Mouse (Mus musculus) G1E (cell line): Measurements from ENCODE around the gene Barx2. TPM values are rescaled to one million over a fixed set of nuclear protein-coding genes. Genes with fewer than 3 reads are reported as not detected.

Experiments used
- ATAC-seq: 2 replicates; pipeline ENCODE4 v1.8.0; 2016; ENCODE audit warnings: mild to moderate bottlenecking; ENCODE audit not compliant: insufficient number of reproducible peaks, poor library complexity, low FRiP score, severe bottlenecking; ENCODE audit errors: extremely low read depth
- DNase-seq: peaks from one replicate; pipeline ENCODE4 v3.0.0; 2012; ENCODE audit warnings: low spot score
- H3K27me3 ChIP-seq: 2 replicates; pipeline ENCODE4 v1.6.1; 2012; ENCODE audit warnings: mild to moderate bottlenecking, low read length, inconsistent platforms; ENCODE audit not compliant: insufficient read depth
- H3K36me3 ChIP-seq: replicated peaks from 2 replicates; pipeline ENCODE3; 2012; ENCODE audit warnings: mild to moderate bottlenecking, inconsistent platforms
- H3K4me1 ChIP-seq: 2 replicates; pipeline ENCODE4 v1.6.1; 2012; ENCODE audit warnings: low read depth, low read length, inconsistent platforms, mixed read lengths; ENCODE audit not compliant: insufficient read depth
- H3K4me3 ChIP-seq: 2 replicates; pipeline ENCODE4 v1.5.1; 2012; ENCODE audit warnings: low read depth, mild to moderate bottlenecking, inconsistent platforms, low read length, moderate library complexity, mixed read lengths
- H3K9me3 ChIP-seq: replicated peaks from 2 replicates; pipeline ENCODE4 v1.6.1; 2012; ENCODE audit warnings: inconsistent platforms
- CTCF ChIP-seq: IDR thresholded peaks from 2 replicates; pipeline ENCODE4 v1.5.1; 2012; ENCODE audit warnings: low read depth, low read length, inconsistent platforms, mixed read lengths
- GATA1 ChIP-seq: IDR thresholded peaks from 2 replicates; pipeline ENCODE4 v1.6.1; 2012; ENCODE audit warnings: borderline replicate concordance, low read length, inconsistent platforms, mixed read lengths
- GATA2 ChIP-seq: IDR thresholded peaks from 2 replicates; pipeline ENCODE4 v1.6.1; 2012; ENCODE audit warnings: low read depth, low read length, inconsistent platforms, borderline replicate concordance
- POLR2AphosphoS5 ChIP-seq: IDR thresholded peaks from 2 replicates; pipeline ENCODE4 v1.6.1; 2012; ENCODE audit warnings: low read depth, low read length, inconsistent platforms; ENCODE audit not compliant: insufficient replicate concordance
- TAL1 ChIP-seq: conservative IDR thresholded peaks from 2 replicates; pipeline ENCODE4 v1.6.1; 2012; ENCODE audit warnings: low read depth, low read length, inconsistent platforms, mixed read lengths
- polyA plus RNA-seq: library from polyadenylated mRNA; stranded (reverse); fragments of >175 nt; gene quantifications from 2 replicates; pipeline ENCODE4 v1.2.3, GENCODE M21; 2012
- total RNA-seq, 2 experiments: library from RNA; stranded (forward) in 1 of 2; stranded (reverse) in 1 of 2; fragments of 200-1000 nt in 1 of 2; fragments of >200 nt in 1 of 2; fragmentation: Nextera tagmentation in 1 of 2; gene quantifications; 2 replicates each; pipeline ENCODE4 v1.2.3; 2014 to 2017

Gene Barx2
- total and polyA plus RNA-seq, 3 experiments, result 0.05 TPM; not detected in 2

- TF ChIP-seq CTCF, result no peak
- TF ChIP-seq POLR2AphosphoS5, result no peak
- no peak for TF ChIP-seq GATA2
- TF ChIP-seq TAL1, result no peak
- no peak for TF ChIP-seq GATA1
- no peaks in the 10 kb centered on the region for H3K36me3 ChIP-seq
- H3K4me3 ChIP-seq, result no peak overlapping the region
- no peak for DNase-seq
- no peaks in the 10 kb centered on the region for H3K4me1 ChIP-seq
- no peaks in the 10 kb centered on the region for H3K27me3 ChIP-seq
- no peaks in the 10 kb centered on the region; the same call in 1 of the 2 replicates for H3K9me3 ChIP-seq
- ATAC-seq, result no peak
These were observed 10.3 kb upstream of the Barx2 start for GRCm38 (mm10) chr9:31923529-31923928.

- ATAC-seq (no peak), DNase-seq (no peak)
- Histone ChIP-seq H3K27me3 (peaks cover 3% of the 10 kb centered on the region; the same call in 1 of the 2 replicates), H3K4me1 (no peaks in the 10 kb centered on the region), H3K9me3 (peaks cover 5% of the 10 kb centered on the region), H3K36me3 (no peaks in the 10 kb centered on the region), H3K4me3 (no peak overlapping the region)
- TF ChIP-seq TAL1 (no peak), CTCF (no peak)
These were observed 6.5 kb upstream of the Barx2 start for GRCm38 (mm10) chr9:31919802-31920201.

GRCm38 (mm10) chr9:31916421-31916820, 3.2 kb upstream of the Barx2 start:
- no peak for ATAC-seq
- peaks cover 15% of the 10 kb centered on the region; the same call in 1 of the 2 replicates for H3K27me3 ChIP-seq
- no peak overlapping the region for H3K4me3 ChIP-seq
- TF ChIP-seq GATA2 (no peak), CTCF (no peak), GATA1 (no peak), TAL1 (no peak), POLR2AphosphoS5 (no peak)
- H3K9me3 ChIP-seq, result peaks cover 27% of the 10 kb centered on the region
- no peak for DNase-seq
- H3K4me1 ChIP-seq, result no peaks in the 10 kb centered on the region
- no peaks in the 10 kb centered on the region for H3K36me3 ChIP-seq

GRCm38 (mm10) chr9:31914871-31915270, 1.6 kb upstream of the Barx2 start:
- H3K4me3 ChIP-seq, result no peak overlapping the region
- H3K27me3 ChIP-seq, result peaks cover 15% of the 10 kb centered on the region; the same call in 1 of the 2 replicates
- no peaks in the 10 kb centered on the region for H3K36me3 ChIP-seq
- DNase-seq (no peak), ATAC-seq (no peak)
- peaks cover 27% of the 10 kb centered on the region for H3K9me3 ChIP-seq
- H3K4me1 ChIP-seq, result no peaks in the 10 kb centered on the region
- TF ChIP-seq GATA2, result no peak
- TF ChIP-seq TAL1, result no peak
- TF ChIP-seq POLR2AphosphoS5, result no peak
- no peak for TF ChIP-seq CTCF
- no peak for TF ChIP-seq GATA1

- no peak for ATAC-seq
- TF ChIP-seq POLR2AphosphoS5, result no peak
- Histone ChIP-seq H3K36me3 (no peaks in the 10 kb centered on the region), H3K4me1 (no peaks in the 10 kb centered on the region), H3K27me3 (peaks cover 15% of the 10 kb centered on the region; the same call in 1 of the 2 replicates), H3K9me3 (peaks cover 27% of the 10 kb centered on the region), H3K4me3 (no peak overlapping the region)
- DNase-seq, result no peak
These were observed 703 bp upstream of the Barx2 start for GRCm38 (mm10) chr9:31913739-31914591.

- H3K36me3 ChIP-seq, result no peaks in the 10 kb centered on the region
- ATAC-seq (no peak), DNase-seq (no peak)
- no peak overlapping the region for H3K4me3 ChIP-seq
- no peaks in the 10 kb centered on the region for H3K4me1 ChIP-seq
- TF ChIP-seq GATA1, result no peak
- no peak for TF ChIP-seq POLR2AphosphoS5
- TF ChIP-seq GATA2, result no peak
- TF ChIP-seq TAL1, result no peak
- TF ChIP-seq CTCF, result no peak
- H3K27me3 ChIP-seq, result peaks cover 15% of the 10 kb centered on the region; the same call in 1 of the 2 replicates
- H3K9me3 ChIP-seq, result peaks cover 27% of the 10 kb centered on the region
These were observed 725 bp downstream of the Barx2 start for GRCm38 (mm10) chr9:31912553-31912920.
